Mouse (Mus musculus): ENCODE measurements at regions not wholly inside any gene's neighbourhood (a gene's known extent, or its start where the extent isn't known, plus 50 kb on each side); places are given as distances from the start of the nearest gene placed in this dataset.
"Not testable (repeated sequence)": the region's sequence is repeated elsewhere in the genome, so short reads cannot be mapped to it uniquely, and the experiment has no call there.

GRCm38 (mm10) chr17:81231771-81232170 lies 166.9 kb upstream of the Thumpd2 start:
- TF ChIP-seq POLR2A (IDR thresholded peaks at IDR 0.05; ENCODE audit: control insufficient read depth, extremely low read depth, insufficient read depth, low read length, poor library complexity); CTCF (IDR thresholded peaks at IDR 0.05; ENCODE audit: borderline replicate concordance, control insufficient read depth, extremely low read depth, insufficient read depth, low read length, poor library complexity): not testable (repeated sequence)

All from thymus, adult 2 months (tissue).